Mouse (Mus musculus) mouse embryonic stem cell (cell line): ENCODE data around the gene Supt3.

Experiments used
- in situ Hi-C, 2 experiments: fragments of 300-500 bp; cut with MboI; formaldehyde crosslinking; loops; 1 replicate in 1 of 2; 3 replicates in 1 of 2; pipeline ENCODE4 v1.14.3; 2019 to 2020; ENCODE audit warnings: low sequenced_read_pairs in 2 of 2, low pct_unique_long_range_greater_than_20kb in 1 of 2, mixed read lengths in 1 of 2; ENCODE audit not compliant: unreplicated experiment in 1 of 2

Gene Supt3

GRCm38 (mm10) chr17:44772576-44772975 lies 4.4 kb upstream of the Supt3 start:
- in situ Hi-C loops = no loop called here

- in situ Hi-C loops = loop anchor here (25.0 kb wide), 1 partner anchor 260 kb away; no protein-coding TSS in a partner anchor
Measured at GRCm38 (mm10) chr17:44777337-44777804, 419 bp downstream of the Supt3 start.

GRCm38 (mm10) chr17:44778141-44778540 lies 1.2 kb downstream of the Supt3 start:
- in situ Hi-C loops = loop anchor here (25.0 kb wide), 1 partner anchor 259 kb away; no protein-coding TSS in a partner anchor

GRCm38 (mm10) chr17:44780353-44780752 lies 3.4 kb downstream of the Supt3 start:
- in situ Hi-C loops = loop anchor here (25.0 kb wide), 1 partner anchor 257 kb away; no protein-coding TSS in a partner anchor

- in situ Hi-C loops = loop anchor here (25.0 kb wide), 1 partner anchor 255 kb away; no protein-coding TSS in a partner anchor
Measured at GRCm38 (mm10) chr17:44782366-44782765, 5.4 kb downstream of the Supt3 start.

- in situ Hi-C loops = loop anchor here (25.0 kb wide), 1 partner anchor 254 kb away; no protein-coding TSS in a partner anchor
Measured at GRCm38 (mm10) chr17:44783143-44783542, 6.2 kb downstream of the Supt3 start.

GRCm38 (mm10) chr17:44788982-44789747 lies 12.2 kb downstream of the Supt3 start:
- in situ Hi-C loops = loop anchor here (25.0 kb wide), 1 partner anchor 248 kb away; no protein-coding TSS in a partner anchor

- in situ Hi-C loops = loop anchor here (25.0 kb wide), 1 partner anchor 245 kb away; no protein-coding TSS in a partner anchor
Measured at GRCm38 (mm10) chr17:44792218-44792917, 15.4 kb downstream of the Supt3 start.

GRCm38 (mm10) chr17:44797331-44797730 lies 20.4 kb downstream of the Supt3 start:
- in situ Hi-C loops = loop anchor here (25.0 kb wide), 1 partner anchor 240 kb away; no protein-coding TSS in a partner anchor

GRCm38 (mm10) chr17:44807031-44807430 lies 30.1 kb downstream of the Supt3 start:
- in situ Hi-C loops = no loop called here

GRCm38 (mm10) chr17:44814508-44815175 lies 37.7 kb downstream of the Supt3 start, which contains the start of gene Runx2:
Runx2 (minus strand) TSS chr17:44814797.
- in situ Hi-C loops = no loop called here

- in situ Hi-C loops = no loop called here
Measured at GRCm38 (mm10) chr17:44818825-44819224, 41.9 kb downstream of the Supt3 start.

GRCm38 (mm10) chr17:44819816-44820215 lies 42.9 kb downstream of the Supt3 start:
- in situ Hi-C loops = no loop called here

GRCm38 (mm10) chr17:44821940-44822339 lies 45.0 kb downstream of the Supt3 start:
- in situ Hi-C loops = no loop called here

GRCm38 (mm10) chr17:44827124-44827523 lies 50.2 kb downstream of the Supt3 start:
- in situ Hi-C loops = no loop called here

GRCm38 (mm10) chr17:44827964-44828363 lies 51.0 kb downstream of the Supt3 start:
- in situ Hi-C loops = no loop called here

GRCm38 (mm10) chr17:44829587-44829986 lies 52.6 kb downstream of the Supt3 start:
- in situ Hi-C loops = no loop called here

GRCm38 (mm10) chr17:44831201-44831600 lies 54.2 kb downstream of the Supt3 start:
- in situ Hi-C loops = no loop called here

- in situ Hi-C loops = no loop called here
Measured at GRCm38 (mm10) chr17:44842184-44842583, 65.2 kb downstream of the Supt3 start.
